Mouse (Mus musculus) frontal cortex, postnatal 10 days (tissue): ENCODE results near the gene Ccdc57.
"Not testable (repeated sequence)": the region's sequence is repeated elsewhere in the genome, so short reads cannot be mapped to it uniquely, and the experiment has no call there.

Experiments used
- DNase-seq, 2 experiments: peaks; one replicate each; pipeline ENCODE4 v3.0.0; 2022; ENCODE audit warnings: low spot score in 2 of 2, mixed read lengths in 1 of 2

Ccdc57 gene

GRCm38 (mm10) chr11:120788460-120788859, 144.2 kb downstream of the Ccdc57 start:
- not testable (repeated sequence) for DNase-seq

GRCm38 (mm10) chr11:120785145-120785544, 147.5 kb downstream of the Ccdc57 start:
- no peak for DNase-seq

GRCm38 (mm10) chr11:120784064-120784791, 148.4 kb downstream of the Ccdc57 start, which contains the start of the genes Rfng and Gps1:
Gene Rfng (minus strand): TSS chr11:120784207.
Gene Gps1 (plus strand): TSS chr11:120784272.
- DNase-seq: peak in 1 of 2 experiments; percentile 78

GRCm38 (mm10) chr11:120783426-120784063, 149.1 kb downstream of the Ccdc57 start:
- DNase-seq: no peak

- not testable (repeated sequence) for DNase-seq
Observed at GRCm38 (mm10) chr11:120781361-120781760, 151.3 kb downstream of the Ccdc57 start.

GRCm38 (mm10) chr11:120779876-120780275, 152.8 kb downstream of the Ccdc57 start:
- DNase-seq: no peak

GRCm38 (mm10) chr11:120777123-120777522, 155.5 kb downstream of the Ccdc57 start:
- DNase-seq: no peak
